In the genomic region with DNA sequence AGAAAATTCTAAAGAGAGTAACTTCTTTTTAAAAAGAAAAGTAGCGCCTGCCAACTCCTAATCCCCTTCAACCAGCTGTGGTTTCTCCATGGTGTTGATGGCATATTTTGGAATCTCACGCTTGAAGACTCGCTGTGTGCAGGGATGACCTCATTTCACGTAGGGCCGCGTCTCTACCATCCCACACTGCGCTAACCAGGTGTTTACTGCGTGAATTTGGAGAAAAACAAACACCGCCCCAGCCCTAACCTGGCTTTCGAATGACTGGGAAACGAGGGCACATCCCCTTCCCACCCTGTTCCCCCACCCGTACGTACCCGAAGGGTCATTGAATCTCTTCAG, we compare ENCODE assay signal across 8 mouse cellular contexts. TPM values are rescaled to one million over a fixed set of nuclear protein-coding genes. Genes with fewer than 3 reads are reported as not detected.
DNase-seq lines count a peak whose midpoint lies in the region; ATAC-seq and TF ChIP-seq lines count a peak whose summit lies in the region.

No protein-coding gene starts in this region.

- DNase-seq in layer of hippocampus, adult 2 months (ENCODE audit: low spot score in 2 of 2), result no peak
- DNase-seq in layer of hippocampus, postnatal 36 days, result no peak
- DNase-seq in left cerebral cortex, postnatal 4 days, result no peak
- no peak for DNase-seq in gastrocnemius, adult 18-20 months (ENCODE audit: low spot score)
- DNase-seq in thymus, postnatal 36 days, result no peak

- intact Hi-C loops in left cerebral cortex, postnatal 4 days (cut with DNase I), result no loop called here

- H3K27ac ChIP-seq in layer of hippocampus, adult 2 months, result no peak overlapping the region
- no peak overlapping the region for H3K27ac ChIP-seq in embryonic facial prominence, embryonic 13.5 days
- H3K27ac ChIP-seq in intestine, embryonic 15.5 days, result no peak overlapping the region

- H3ac ChIP-seq in myocyte (ENCODE audit: control insufficient read depth, insufficient read length), result no peak overlapping the region

- peak overlapping the region; percentile 73 for H3K9ac ChIP-seq in embryonic facial prominence, embryonic 13.5 days
- peak overlapping the region; percentile 62 for H3K9ac ChIP-seq in intestine, embryonic 15.5 days

- WGBS in embryonic facial prominence, embryonic 13.5 days, result 2% methylated on average over 14 of the region's 14 CpGs
- WGBS in intestine, embryonic 15.5 days, result under 1% methylated on average over 14 of the region's 14 CpGs

- peaks cover 54% of the 10 kb centered on the region for H3K79me2 ChIP-seq in myocyte (ENCODE audit: control insufficient read depth, insufficient read depth)

- peak overlapping the region; percentile 27; the same call in 1 of the 2 replicates for H3K4me3 ChIP-seq in layer of hippocampus, adult 2 months
- H3K4me3 ChIP-seq in embryonic facial prominence, embryonic 13.5 days, result peak overlapping the region; percentile 94
- H3K4me3 ChIP-seq in intestine, embryonic 15.5 days (replicated peaks), result peak overlapping the region; percentile 90
- H3K4me3 ChIP-seq in myocyte, result peak overlapping the region; percentile 96

- H3K4me1 ChIP-seq in embryonic facial prominence, embryonic 13.5 days, result peaks cover 27% of the 10 kb centered on the region
- H3K4me1 ChIP-seq in intestine, embryonic 15.5 days (replicated peaks), result peaks cover 11% of the 10 kb centered on the region; the same call in 1 of the 2 replicates

- H3K36me3 ChIP-seq in embryonic facial prominence, embryonic 13.5 days, result peaks cover 30% of the 10 kb centered on the region
- H3K36me3 ChIP-seq in intestine, embryonic 15.5 days, result peaks cover 6% of the 10 kb centered on the region; the same call in 1 of the 2 replicates
- H3K36me3 ChIP-seq in myocyte (ENCODE audit: control insufficient read depth, insufficient read depth), result peaks cover 15% of the 10 kb centered on the region

- peak overlapping the region; percentile 79 for H3K4me2 ChIP-seq in embryonic facial prominence, embryonic 13.5 days
- H3K4me2 ChIP-seq in intestine, embryonic 15.5 days (replicated peaks), result peak overlapping the region; percentile 85
- peak overlapping the region; percentile 66 for H3K4me2 ChIP-seq in myocyte (ENCODE audit: low read depth)

- no peak for TF ChIP-seq CTCF in layer of hippocampus, adult 2 months (conservative IDR thresholded peaks at IDR 0.05)

- no peaks in the 10 kb centered on the region for H3K9me3 ChIP-seq in embryonic facial prominence, embryonic 13.5 days
- no peaks in the 10 kb centered on the region for H3K9me3 ChIP-seq in intestine, embryonic 15.5 days

- H3K27me3 ChIP-seq in embryonic facial prominence, embryonic 13.5 days, result no peaks in the 10 kb centered on the region
- no peaks in the 10 kb centered on the region for H3K27me3 ChIP-seq in intestine, embryonic 15.5 days (replicated peaks)
- H3K27me3 ChIP-seq in myocyte (ENCODE audit: control insufficient read depth, insufficient read depth, insufficient read length), result no peaks in the 10 kb centered on the region

- no peak for TF ChIP-seq POLR2A in myocyte (IDR thresholded peaks at IDR 0.05; ENCODE audit: insufficient read length, low read depth)

- peak; percentile 27; the same call in 1 of the 2 replicates for ATAC-seq in embryonic facial prominence, embryonic 13.5 days (ENCODE audit: insufficient number of reproducible peaks, insufficient read depth, low FRiP score, low TSS enrichment, low read depth)
- ATAC-seq in intestine, embryonic 15.5 days, result peak; percentile 66

TF ChIP-seq in myocyte, 11 proteins besides CTCF, POLR2A, EP300 and RAD21:
- TF ChIP-seq USF1 (IDR thresholded peaks at IDR 0.05; ENCODE audit: low read depth) (no peak), MAX (IDR thresholded peaks at IDR 0.05; ENCODE audit: low read depth) (no peak), SRF (IDR thresholded peaks at IDR 0.05; ENCODE audit: control insufficient read depth, insufficient read length, low read depth) (no peak), REST (IDR thresholded peaks at IDR 0.05; ENCODE audit: insufficient read depth, insufficient read length) (no peak), TCF12 (IDR thresholded peaks at IDR 0.05; ENCODE audit: insufficient read depth, poor library complexity, severe bottlenecking) (no peak), MYOD1 (IDR thresholded peaks at IDR 0.05; ENCODE audit: control insufficient read depth in 1 of 3, insufficient read length in 2 of 3, low read depth in 2 of 3) (no peak), E2F4 (IDR thresholded peaks at IDR 0.05; ENCODE audit: insufficient read depth) (no peak), POLR2AphosphoS2 (IDR thresholded peaks at IDR 0.05; ENCODE audit: insufficient read length, low read depth) (no peak), TCF3 (IDR thresholded peaks at IDR 0.05; ENCODE audit: insufficient read length, low read depth) (no peak), CEBPB (IDR thresholded peaks at IDR 0.05; ENCODE audit: insufficient read depth, poor library complexity, severe bottlenecking) (no peak), MYOG (IDR thresholded peaks at IDR 0.05; ENCODE audit: control insufficient read depth in 1 of 3, insufficient read depth in 1 of 3, insufficient read length in 2 of 3, low read depth in 2 of 3) (no peak)

RNA-seq across cellular contexts. Expression of gene Hmmr, which starts 0.3 kb away (rescaled TPM):
- total RNA-seq in layer of hippocampus, adult 2 months (2021), result under 1 TPM; 0.20 to 0.51 TPM
- under 1 TPM; 0.30 to 0.61 TPM for total RNA-seq in layer of hippocampus, postnatal 36 days (2021)
- polyA plus RNA-seq in embryonic facial prominence, embryonic 13.5 days (2015; fragmentation: Nextera tagmentation; extraction: Ambion mirVana), result 49.7 and 52.0 TPM in 2 replicates
- polyA plus RNA-seq in intestine, embryonic 15.5 days (2015; fragmentation: Nextera tagmentation; extraction: Ambion mirVana), result 39.3 and 45.8 TPM in 2 replicates
- 8.4 TPM for polyA plus RNA-seq in myocyte (2012; fragmentation: generic; extraction: Trizol)
- 1 to 10 TPM; 3.2 to 3.6 TPM for total RNA-seq in left cerebral cortex, postnatal 4 days (2021)
- not detected for total RNA-seq in gastrocnemius, adult 18-20 months (2021)

RNA-seq across cellular contexts. Expression of gene Nudcd2, which starts 0.5 kb away (rescaled TPM):
- 10 to 100 TPM; 16.1 to 25.0 TPM for total RNA-seq in layer of hippocampus, adult 2 months (2021)
- 10 to 100 TPM; 20.4 to 22.1 TPM for total RNA-seq in layer of hippocampus, postnatal 36 days (2021)
- 161 and 175 TPM in 2 replicates for polyA plus RNA-seq in embryonic facial prominence, embryonic 13.5 days (2015; fragmentation: Nextera tagmentation; extraction: Ambion mirVana)
- polyA plus RNA-seq in intestine, embryonic 15.5 days (2015; fragmentation: Nextera tagmentation; extraction: Ambion mirVana), result 140 and 163 TPM in 2 replicates
- 43.5 TPM for polyA plus RNA-seq in myocyte (2012; fragmentation: generic; extraction: Trizol)
- total RNA-seq in left cerebral cortex, postnatal 4 days (2021), result 10 to 100 TPM; 23.1 to 24.1 TPM
- 10 to 100 TPM; 10.1 to 13.4 TPM for total RNA-seq in gastrocnemius, adult 18-20 months (2021)

RNA-seq across cellular contexts. Expression of gene Ccng1, which starts 22.1 kb away (rescaled TPM):
- 10 to 100 TPM; 63.0 to 63.2 TPM for total RNA-seq in layer of hippocampus, adult 2 months (2021)
- 10 to 100 TPM; 66.6 to 70.5 TPM for total RNA-seq in layer of hippocampus, postnatal 36 days (2021)
- polyA plus RNA-seq in embryonic facial prominence, embryonic 13.5 days (2015; fragmentation: Nextera tagmentation; extraction: Ambion mirVana), result 36.1 and 39.5 TPM in 2 replicates
- 48.0 and 49.7 TPM in 2 replicates for polyA plus RNA-seq in intestine, embryonic 15.5 days (2015; fragmentation: Nextera tagmentation; extraction: Ambion mirVana)
- 55.2 TPM for polyA plus RNA-seq in myocyte (2012; fragmentation: generic; extraction: Trizol)
- 10 to 100 TPM; 37.8 to 40.1 TPM for total RNA-seq in left cerebral cortex, postnatal 4 days (2021)
- 100 to 1,000 TPM; 650 to 668 TPM for total RNA-seq in gastrocnemius, adult 18-20 months (2021)

RNA-seq across cellular contexts. Expression of gene Mat2b, which starts 38.0 kb away (rescaled TPM):
- total RNA-seq in layer of hippocampus, adult 2 months (2021), result 100 to 1,000 TPM; 125 to 128 TPM
- total RNA-seq in layer of hippocampus, postnatal 36 days (2021), result 100 to 1,000 TPM; 120 to 130 TPM
- polyA plus RNA-seq in embryonic facial prominence, embryonic 13.5 days (2015; fragmentation: Nextera tagmentation; extraction: Ambion mirVana), result 90.4 and 109 TPM in 2 replicates
- 85.0 and 91.2 TPM in 2 replicates for polyA plus RNA-seq in intestine, embryonic 15.5 days (2015; fragmentation: Nextera tagmentation; extraction: Ambion mirVana)
- polyA plus RNA-seq in myocyte (2012; fragmentation: generic; extraction: Trizol), result 29.3 TPM
- total RNA-seq in left cerebral cortex, postnatal 4 days (2021), result 10 to 100 TPM; 56.9 to 61.3 TPM
- 10 to 100 TPM; 55.7 to 57.3 TPM for total RNA-seq in gastrocnemius, adult 18-20 months (2021)

Comparison
In these comparisons a context has a peak if more than half of its experiments do, and no peak if none do; other contexts are left out.
1. H3K4me3 ChIP-seq: peak in every context shown above with its lines; median percentile 96 in myocyte; 94 in embryonic facial prominence, embryonic 13.5 days; 90 in intestine, embryonic 15.5 days; 27 in layer of hippocampus, adult 2 months.
2. RNA of gene Ccng1, which starts 22.1 kb away (total RNA-seq): 650 to 668 TPM in gastrocnemius, adult 18-20 months; 66.6 to 70.5 TPM in layer of hippocampus, postnatal 36 days, 63.0 to 63.2 TPM in layer of hippocampus, adult 2 months and 37.8 to 40.1 TPM in left cerebral cortex, postnatal 4 days; every median in the first group is over 4 times any median in the second.
3. Peak in every context shown above with its lines, with median percentiles within 50 percentile points of each other: H3K4me2 ChIP-seq.